Mouse (Mus musculus) intestine, embryonic 14.5 days (tissue): ENCODE results near the gene Epx. TPM values are rescaled to one million over a fixed set of nuclear protein-coding genes. Genes with fewer than 3 reads are reported as not detected.
"Not testable (repeated sequence)": the region's sequence is repeated elsewhere in the genome, so short reads cannot be mapped to it uniquely, and the experiment has no call there.

Source experiments
- ATAC-seq: fragments of 200-750 bp; cut with Nextera tagmentation; replicated peaks from 2 replicates; pipeline ENCODE4 v1.8.0; 2017; ENCODE audit warnings: low read depth, moderate number of reproducible peaks, moderate TSS enrichment, moderate library complexity; ENCODE audit not compliant: low FRiP score, low TSS enrichment
- DNase-seq: peaks from one replicate; pipeline ENCODE4 v3.0.0-alpha.2; 2018; ENCODE audit warnings: low spot score
- H3K27ac ChIP-seq: fragments of 300-500 bp; sonication (generic); 2 replicates; pipeline ENCODE4 v1.5.1; 2014; ENCODE audit warnings: low read depth, mild to moderate bottlenecking, control low read depth
- H3K27me3 ChIP-seq: fragments of 300-500 bp; sonication (generic); replicated peaks from 2 replicates; pipeline ENCODE4 v1.6.1; 2014; ENCODE audit warnings: low read length, control low read depth; ENCODE audit not compliant: control insufficient read depth, insufficient read depth
- H3K36me3 ChIP-seq: fragments of 300-500 bp; sonication (generic); 2 replicates; pipeline ENCODE4 v1.6.1; 2014; ENCODE audit warnings: low read length, control low read depth; ENCODE audit not compliant: control insufficient read depth, insufficient read depth
- H3K4me1 ChIP-seq: fragments of 300-500 bp; sonication (generic); replicated peaks from 2 replicates; pipeline ENCODE4 v1.6.1; 2014; ENCODE audit warnings: low read length, control low read depth, mixed read lengths; ENCODE audit not compliant: control insufficient read depth, insufficient read depth
- H3K4me2 ChIP-seq: fragments of 300-500 bp; sonication (generic); 2 replicates; pipeline ENCODE4 v1.6.1; 2014; ENCODE audit warnings: low read length
- H3K4me3 ChIP-seq: fragments of 300-500 bp; sonication (generic); 2 replicates; pipeline ENCODE4 v1.5.1; 2014; ENCODE audit warnings: low read depth, low read length, control low read depth, mixed read lengths
- H3K9ac ChIP-seq: fragments of 300-500 bp; sonication (generic); 2 replicates; pipeline ENCODE4 v1.6.1; 2014; ENCODE audit warnings: mild to moderate bottlenecking, low read length
- H3K9me3 ChIP-seq: fragments of 300-500 bp; sonication (generic); 2 replicates; pipeline ENCODE4 v1.6.1; 2016; ENCODE audit warnings: low read length, control low read depth; ENCODE audit not compliant: control insufficient read depth
- WGBS: fragments of 180-500 bp; shearing (Covaris S2); extraction: QIAGEN DNeasy Blood & Tissue Kit; methylation state at CpG from one replicate; pipeline ENCODE4 v1.1.7; 2014; 5-methylcytosine and 5-hydroxymethylcytosine counted together
- polyA plus RNA-seq: library from polyadenylated mRNA; unstranded; fragments of >200 nt; fragmentation: Nextera tagmentation; extraction: Ambion mirVana; gene quantifications from 2 replicates; pipeline ENCODE4 v1.2.1, GENCODE M21; 2014

Gene Epx
- polyA plus RNA-seq, 1 experiment from 2014 or later: 0.46 TPM

- Histone ChIP-seq H3K9me3 (no peaks in the 10 kb centered on the region), H3K9ac (no peak overlapping the region), H3K27ac (no peak overlapping the region), H3K4me2 (no peak overlapping the region), H3K27me3 (no peaks in the 10 kb centered on the region), H3K4me1 (no peaks in the 10 kb centered on the region), H3K4me3 (no peak overlapping the region), H3K36me3 (no peaks in the 10 kb centered on the region)
- DNase-seq (no peak), ATAC-seq (no peak)
- WGBS: 72% methylated on average over 4 of the region's 4 CpGs
Measured at GRCm38 (mm10) chr11:87881714-87882113, 6.4 kb upstream of the Epx start.

GRCm38 (mm10) chr11:87879826-87880225 lies 4.5 kb upstream of the Epx start:
- ATAC-seq (no peak), DNase-seq (no peak)
- no peak overlapping the region for H3K9ac ChIP-seq
- no peak overlapping the region for H3K27ac ChIP-seq
- H3K9me3 ChIP-seq: no peaks in the 10 kb centered on the region
- 51% methylated on average over 9 of the region's 9 CpGs for WGBS
- H3K36me3 ChIP-seq: no peaks in the 10 kb centered on the region
- no peaks in the 10 kb centered on the region for H3K27me3 ChIP-seq
- no peak overlapping the region for H3K4me2 ChIP-seq
- H3K4me3 ChIP-seq: no peak overlapping the region
- H3K4me1 ChIP-seq: no peaks in the 10 kb centered on the region

GRCm38 (mm10) chr11:87871766-87872165 lies 3.6 kb downstream of the Epx start:
- WGBS: 36% methylated on average over 8 of the region's 8 CpGs
- Histone ChIP-seq H3K4me1 (no peaks in the 10 kb centered on the region), H3K4me3 (no peak overlapping the region), H3K4me2 (no peak overlapping the region), H3K27me3 (no peaks in the 10 kb centered on the region), H3K27ac (no peak overlapping the region), H3K9me3 (no peaks in the 10 kb centered on the region), H3K9ac (no peak overlapping the region), H3K36me3 (no peaks in the 10 kb centered on the region)
- DNase-seq: no peak
- ATAC-seq: no peak

- DNase-seq (no peak), ATAC-seq (no peak)
- H3K36me3 ChIP-seq: no peaks in the 10 kb centered on the region
- no peak overlapping the region for H3K9ac ChIP-seq
- no peaks in the 10 kb centered on the region for H3K27me3 ChIP-seq
- no peak overlapping the region for H3K27ac ChIP-seq
- 73% methylated on average over 2 of the region's 2 CpGs for WGBS
- H3K9me3 ChIP-seq: no peaks in the 10 kb centered on the region
- no peaks in the 10 kb centered on the region for H3K4me1 ChIP-seq
- no peak overlapping the region for H3K4me2 ChIP-seq
- no peak overlapping the region for H3K4me3 ChIP-seq
Measured at GRCm38 (mm10) chr11:87870096-87870495, 5.2 kb downstream of the Epx start.

- DNase-seq, H3K4me3 ChIP-seq, H3K9ac ChIP-seq, H3K27me3 ChIP-seq, H3K27ac ChIP-seq, H3K4me1 ChIP-seq, H3K4me2 ChIP-seq, ATAC-seq, H3K9me3 ChIP-seq: not testable (repeated sequence)
- peaks cover 15% of the 10 kb centered on the region for H3K36me3 ChIP-seq
- WGBS: 84% methylated on average over 1 of the region's 2 CpGs
Measured at GRCm38 (mm10) chr11:87866891-87867290, 8.4 kb downstream of the Epx start.

GRCm38 (mm10) chr11:87862805-87863204 lies 12.5 kb downstream of the Epx start:
- no peak for DNase-seq
- no peak overlapping the region for H3K9ac ChIP-seq
- H3K4me2 ChIP-seq: no peak overlapping the region
- 90% methylated on average over 13 of the region's 13 CpGs for WGBS
- H3K27ac ChIP-seq: no peak overlapping the region
- no peaks in the 10 kb centered on the region for H3K4me1 ChIP-seq
- H3K4me3 ChIP-seq: no peak overlapping the region
- no peaks in the 10 kb centered on the region for H3K9me3 ChIP-seq
- H3K27me3 ChIP-seq: no peaks in the 10 kb centered on the region
- peaks cover 35% of the 10 kb centered on the region for H3K36me3 ChIP-seq
- no peak for ATAC-seq

GRCm38 (mm10) chr11:87860426-87860825 lies 14.9 kb downstream of the Epx start:
- Histone ChIP-seq H3K9ac (no peak overlapping the region), H3K4me2 (no peak overlapping the region), H3K4me1 (no peaks in the 10 kb centered on the region), H3K4me3 (no peak overlapping the region), H3K27me3 (no peaks in the 10 kb centered on the region), H3K27ac (no peak overlapping the region), H3K36me3 (peaks cover 52% of the 10 kb centered on the region), H3K9me3 (no peaks in the 10 kb centered on the region)
- WGBS: 82% methylated on average over 9 of the region's 9 CpGs
- no peak for ATAC-seq
- DNase-seq: no peak

- Histone ChIP-seq H3K9me3 (no peaks in the 10 kb centered on the region), H3K4me1 (no peaks in the 10 kb centered on the region), H3K27me3 (no peaks in the 10 kb centered on the region), H3K36me3 (peaks cover 53% of the 10 kb centered on the region), H3K4me3 (no peak overlapping the region), H3K27ac (no peak overlapping the region), H3K4me2 (no peak overlapping the region), H3K9ac (no peak overlapping the region)
- WGBS: 86% methylated on average over 11 of the region's 11 CpGs
- ATAC-seq (no peak), DNase-seq (no peak)
Measured at GRCm38 (mm10) chr11:87859273-87859672, 16.1 kb downstream of the Epx start.

- no peaks in the 10 kb centered on the region for H3K9me3 ChIP-seq
- H3K36me3 ChIP-seq: peaks cover 30% of the 10 kb centered on the region
- ATAC-seq (no peak), DNase-seq (no peak)
- no peak overlapping the region for H3K9ac ChIP-seq
- H3K27ac ChIP-seq: no peak overlapping the region
- H3K4me1 ChIP-seq: 0 out of 2 replicates have a peak, but pooled peaks cover 3% of the 10 kb centered on the region
- no peak overlapping the region for H3K4me3 ChIP-seq
- 88% methylated on average over 7 of the region's 7 CpGs for WGBS
- H3K4me2 ChIP-seq: no peak overlapping the region
- H3K27me3 ChIP-seq: no peaks in the 10 kb centered on the region
Measured at GRCm38 (mm10) chr11:87854550-87854949, 20.8 kb downstream of the Epx start.
